Mouse (Mus musculus) C2C12 (cell line): ENCODE measurements around the gene Lbhd1. TPM values are rescaled to one million over a fixed set of nuclear protein-coding genes. Genes with fewer than 3 reads are reported as not detected.

ENCODE experiments used
- H3K27me3 ChIP-seq: one replicate; pipeline ENCODE4 v1.6.1; 2011; ENCODE audit not compliant: control insufficient read depth, insufficient read depth, insufficient read length
- H3K36me3 ChIP-seq: one replicate; pipeline ENCODE4 v1.6.1; 2011; ENCODE audit not compliant: control insufficient read depth, insufficient read depth
- H3K4me3 ChIP-seq: one replicate; pipeline ENCODE4 v1.5.1; 2011; ENCODE audit warnings: mild to moderate bottlenecking, control low read depth; ENCODE audit not compliant: poor library complexity, insufficient read depth, severe bottlenecking
- H3K79me2 ChIP-seq: one replicate; pipeline ENCODE4 v1.6.1; 2011; ENCODE audit not compliant: control insufficient read depth, insufficient read depth
- H3K79me3 ChIP-seq: one replicate; pipeline ENCODE4 v1.6.1; 2011; ENCODE audit warnings: low read depth, control low read depth
- H3ac ChIP-seq: one replicate; pipeline ENCODE3; 2011; ENCODE audit warnings: low read depth; ENCODE audit not compliant: control insufficient read depth, insufficient read length
- FOSL1 ChIP-seq: IDR thresholded peaks from one replicate; pipeline ENCODE4 v1.8.0; 2011; ENCODE audit warnings: mild to moderate bottlenecking, low read length; ENCODE audit not compliant: poor library complexity, insufficient read depth, severe bottlenecking
- MAX ChIP-seq: IDR thresholded peaks from one replicate; pipeline ENCODE4 v1.6.1; 2011; ENCODE audit warnings: mild to moderate bottlenecking, control low read depth
- microRNA-seq: library from miRNA; unstranded; fragments of <30 nt; microRNA quantifications from one replicate; pipeline ENCODE4, GENCODE M21; 2019; ENCODE audit warnings: borderline microRNAs expressed
- polyA plus RNA-seq: library from polyadenylated mRNA; unstranded; fragments of >200 nt; fragmentation: generic; extraction: Trizol; gene quantifications from one replicate; pipeline ENCODE4 v1.2.1, GENCODE M21; 2012; ENCODE audit warnings: missing spikeins

The Lbhd1 gene
- polyA plus RNA-seq, 1 experiment, result 8.6 TPM

DNA sequence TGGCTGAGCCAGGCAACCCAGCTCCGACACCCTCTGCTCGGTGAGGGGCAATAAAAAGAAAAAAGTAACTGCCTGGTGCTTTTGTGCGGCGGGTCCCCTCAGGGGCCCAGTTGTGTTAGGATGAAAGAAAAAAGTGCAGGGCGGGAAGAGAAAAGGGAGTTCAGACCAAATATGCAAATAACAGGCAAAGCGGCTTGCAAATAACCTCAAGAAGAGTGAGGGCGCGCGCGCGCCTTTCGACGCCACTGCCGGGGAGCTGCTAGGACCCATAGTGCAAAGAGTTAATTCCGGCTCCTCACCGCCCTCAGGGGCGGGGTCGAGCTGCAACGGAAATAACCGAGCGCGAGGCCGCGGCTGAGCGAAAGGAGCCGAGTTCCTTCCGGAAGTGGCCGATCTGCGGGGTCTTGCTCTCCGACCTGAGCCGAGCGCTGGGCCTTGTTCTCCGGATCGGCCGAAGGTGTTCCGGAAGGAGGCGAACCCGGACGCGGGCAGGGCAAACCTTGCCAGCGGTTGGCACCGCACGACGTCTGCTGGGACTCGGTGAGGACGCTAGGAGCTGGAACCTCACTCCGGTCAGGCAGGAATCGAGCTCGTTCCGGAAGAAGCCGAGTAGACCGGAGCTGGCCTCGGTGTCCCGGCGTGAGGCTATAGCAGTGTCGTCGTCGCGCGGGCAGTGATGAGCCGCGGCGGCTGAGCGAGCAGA lies 58.1 kb downstream of the Lbhd1 start, which contains the start of gene Mta2:
Gene Mta2 (plus strand): TSS at position 361 of the 703 bp plus-strand sequence.
- Histone ChIP-seq H3K27me3 (no peaks in the 10 kb centered on the region), H3ac (peak within 1 kb of the TSS; percentile 97), H3K36me3 (peaks cover 75% of the 10 kb centered on the region), H3K79me3 (peaks cover 32% of the 10 kb centered on the region), H3K79me2 (peaks cover 55% of the 10 kb centered on the region), H3K4me3 (peak within 1 kb of the TSS; percentile 92)
- TF ChIP-seq MAX (peak; percentile 72), FOSL1 (no peak)

Small RNAs within 50 kb of the gene (microRNA-seq; reads per million reads assigned to microRNA genes)
- gene Mir5136, result not detected

Other genes with a start within 250 kb of the Lbhd1 start
- gene Chrm1, start 219.9 kb upstream of the Lbhd1 start, polyA plus RNA-seq, result not detected
- gene Slc3a2, start 160.4 kb upstream of the Lbhd1 start, polyA plus RNA-seq, result 207 TPM
- 116 TPM for gene Wdr74, start 147.9 kb upstream of the Lbhd1 start, polyA plus RNA-seq
- 1.7 TPM for gene 1700092M07Rik, start 143.0 kb upstream of the Lbhd1 start, polyA plus RNA-seq
- 32.9 TPM for gene Stx5a, start 142.3 kb upstream of the Lbhd1 start, polyA plus RNA-seq
- 78.5 TPM for gene Nxf1, start 126.7 kb upstream of the Lbhd1 start, polyA plus RNA-seq
- 58.2 TPM for gene Tmem223, start 112.7 kb upstream of the Lbhd1 start, polyA plus RNA-seq
- 28.7 TPM for gene Tmem179b, start 109.3 kb upstream of the Lbhd1 start, polyA plus RNA-seq
- gene Taf6l, start 97.3 kb upstream of the Lbhd1 start, polyA plus RNA-seq, result 28.5 TPM
- gene Polr2g, start 85.2 kb upstream of the Lbhd1 start, polyA plus RNA-seq, result 178 TPM
- gene Zbtb3, start 81.2 kb upstream of the Lbhd1 start, polyA plus RNA-seq, result 3.6 TPM
- 17.7 TPM for gene Ttc9c, start 64.4 kb upstream of the Lbhd1 start, polyA plus RNA-seq
- 45.5 TPM for gene Hnrnpul2, start 63.7 kb upstream of the Lbhd1 start, polyA plus RNA-seq
- gene AC129217.1, start 54.0 kb upstream of the Lbhd1 start, polyA plus RNA-seq, result 0.54 TPM
- 5.4 TPM for gene Bscl2, start 46.3 kb upstream of the Lbhd1 start, polyA plus RNA-seq
- gene Gng3, start 44.5 kb upstream of the Lbhd1 start, polyA plus RNA-seq, result 0.20 TPM
- 0.25 TPM for gene Lrrn4cl, start 33.0 kb upstream of the Lbhd1 start, polyA plus RNA-seq
- 169 TPM for gene Ubxn1, start 12.2 kb upstream of the Lbhd1 start, polyA plus RNA-seq
- 34.4 TPM for gene Uqcc3, start 2.8 kb upstream of the Lbhd1 start, polyA plus RNA-seq
- gene Gm49403, start 198 bp downstream of the Lbhd1 start, polyA plus RNA-seq, result not detected
- 175 TPM for gene 1810009A15Rik, start 5.1 kb downstream of the Lbhd1 start, polyA plus RNA-seq
- 0.61 TPM for gene Gm49416, start 5.2 kb downstream of the Lbhd1 start, polyA plus RNA-seq
- 48.0 TPM for gene Ints5, start 9.3 kb downstream of the Lbhd1 start, polyA plus RNA-seq
- gene Ganab, start 14.3 kb downstream of the Lbhd1 start, polyA plus RNA-seq, result 117 TPM
- gene B3gat3, start 36.6 kb downstream of the Lbhd1 start, polyA plus RNA-seq, result 60.1 TPM
- gene Rom1, start 45.6 kb downstream of the Lbhd1 start, polyA plus RNA-seq, result 10.4 TPM
- 28.7 TPM for gene Eml3, start 45.8 kb downstream of the Lbhd1 start, polyA plus RNA-seq
- gene Mta2, start 58.1 kb downstream of the Lbhd1 start, polyA plus RNA-seq, result 109 TPM
- 24.2 TPM for gene Tut1, start 70.1 kb downstream of the Lbhd1 start, polyA plus RNA-seq
- gene Eef1g, start 83.3 kb downstream of the Lbhd1 start, polyA plus RNA-seq, result 1,028 TPM
- gene Ahnak, start 105.6 kb downstream of the Lbhd1 start, polyA plus RNA-seq, result 86.8 TPM
- gene Scgb1a1, start 204.2 kb downstream of the Lbhd1 start, polyA plus RNA-seq, result not detected